Mouse (Mus musculus) lung, adult 2 months (tissue): ENCODE measurements around the gene Ksr2.

Experiments
- CTCF ChIP-seq: fragments of 200-500 bp; IDR thresholded peaks from 2 replicates; pipeline ENCODE4 v1.5.1; 2011; ENCODE audit warnings: mild to moderate bottlenecking, low read length, control low read depth; ENCODE audit not compliant: insufficient read depth
- POLR2A ChIP-seq: fragments of 200-500 bp; IDR thresholded peaks from 2 replicates; pipeline ENCODE4 v1.6.1; 2011; ENCODE audit warnings: low read depth, mild to moderate bottlenecking, control low read depth, low read length, borderline replicate concordance; ENCODE audit errors: extremely low read depth

- no peak for TF ChIP-seq POLR2A
- no peak for TF ChIP-seq CTCF
Measured at GRCm38 (mm10) chr5:117441242-117441842, 27.5 kb downstream of the Ksr2 start.
